Mouse (Mus musculus) urinary bladder, postnatal 4 days (tissue): ENCODE measurements around the gene Iqsec1.
"Not testable (repeated sequence)": the region's sequence is repeated elsewhere in the genome, so short reads cannot be mapped to it uniquely, and the experiment has no call there.

ENCODE experiments used
- DNase-seq, 2 experiments: peaks; one replicate each; pipeline ENCODE4 v3.0.0; 2021 to 2022; ENCODE audit warnings: low spot score in 2 of 2

Iqsec1 gene

GRCm38 (mm10) chr6:90662148-90662547, 326.3 kb downstream of the Iqsec1 start:
- DNase-seq, result no peak

- no peak for DNase-seq
Observed at GRCm38 (mm10) chr6:90661029-90661399, 327.5 kb downstream of the Iqsec1 start.

GRCm38 (mm10) chr6:90660398-90661028, 328.0 kb downstream of the Iqsec1 start:
- DNase-seq, result no peak

- no peak for DNase-seq
Observed at GRCm38 (mm10) chr6:90659913-90660312, 328.6 kb downstream of the Iqsec1 start.

GRCm38 (mm10) chr6:90656344-90656850, 332.1 kb downstream of the Iqsec1 start:
- DNase-seq, result not testable (repeated sequence)

- peak in 1 of 2 experiments; percentile 36 for DNase-seq
Observed at GRCm38 (mm10) chr6:90653736-90654135, 334.7 kb downstream of the Iqsec1 start.

- no peak for DNase-seq
Observed at GRCm38 (mm10) chr6:90650634-90651033, 337.9 kb downstream of the Iqsec1 start.

- DNase-seq, result no peak
Observed at GRCm38 (mm10) chr6:90649279-90649678, 339.2 kb downstream of the Iqsec1 start.

- DNase-seq, result no peak
Observed at GRCm38 (mm10) chr6:90648391-90648790, 340.1 kb downstream of the Iqsec1 start.

- no peak for DNase-seq
Observed at GRCm38 (mm10) chr6:90644965-90645364, 343.5 kb downstream of the Iqsec1 start.

GRCm38 (mm10) chr6:90643057-90643456, 345.4 kb downstream of the Iqsec1 start:
- DNase-seq, result no peak

GRCm38 (mm10) chr6:90635611-90636010, 352.9 kb downstream of the Iqsec1 start:
- no peak for DNase-seq

GRCm38 (mm10) chr6:90635081-90635480, 353.4 kb downstream of the Iqsec1 start:
- DNase-seq, result no peak

GRCm38 (mm10) chr6:90632526-90632925, 356.0 kb downstream of the Iqsec1 start:
- not testable (repeated sequence) for DNase-seq

GRCm38 (mm10) chr6:90630427-90630826, 358.1 kb downstream of the Iqsec1 start:
- no peak for DNase-seq

GRCm38 (mm10) chr6:90629506-90629905, 359.0 kb downstream of the Iqsec1 start:
- no peak for DNase-seq

- no peak for DNase-seq
Observed at GRCm38 (mm10) chr6:90627556-90627955, 360.9 kb downstream of the Iqsec1 start.

- no peak for DNase-seq
Observed at GRCm38 (mm10) chr6:90625207-90625994, 363.1 kb downstream of the Iqsec1 start.

GRCm38 (mm10) chr6:90624733-90625132, 363.8 kb downstream of the Iqsec1 start:
- no peak for DNase-seq

- DNase-seq, result peak in 1 of 2 experiments; percentile 38
Observed at GRCm38 (mm10) chr6:90624184-90624583, 364.3 kb downstream of the Iqsec1 start.

GRCm38 (mm10) chr6:90623456-90623836, 365.0 kb downstream of the Iqsec1 start:
- DNase-seq, result no peak

GRCm38 (mm10) chr6:90622758-90623455, 365.6 kb downstream of the Iqsec1 start:
- no peak for DNase-seq

GRCm38 (mm10) chr6:90621584-90621890, 366.9 kb downstream of the Iqsec1 start:
- DNase-seq, result no peak
